Mouse (Mus musculus) stomach, postnatal 0 days (tissue): Measurements from ENCODE around the gene Wipf2.
A peak's percentile ranks its signal among the peaks of the same experiment; 100 is the strongest.

Experiments
- CTCF ChIP-seq: IDR thresholded peaks from 2 replicates; pipeline ENCODE4 v1.5.1; 2016; ENCODE audit warnings: antibody characterized with exemption, low read depth, mild to moderate bottlenecking, moderate library complexity
- EP300 ChIP-seq: optimal IDR thresholded peaks from 2 replicates; pipeline ENCODE3; 2016; ENCODE audit warnings: antibody characterized with exemption

- TF ChIP-seq CTCF (peak; percentile 89), EP300 (no peak)
These were observed 4.4 kb upstream of the Wipf2 start for GRCm38 (mm10) chr11:98858759-98859731.
